ENCODE assay signal across 17 mouse cellular contexts in the genomic region with DNA sequence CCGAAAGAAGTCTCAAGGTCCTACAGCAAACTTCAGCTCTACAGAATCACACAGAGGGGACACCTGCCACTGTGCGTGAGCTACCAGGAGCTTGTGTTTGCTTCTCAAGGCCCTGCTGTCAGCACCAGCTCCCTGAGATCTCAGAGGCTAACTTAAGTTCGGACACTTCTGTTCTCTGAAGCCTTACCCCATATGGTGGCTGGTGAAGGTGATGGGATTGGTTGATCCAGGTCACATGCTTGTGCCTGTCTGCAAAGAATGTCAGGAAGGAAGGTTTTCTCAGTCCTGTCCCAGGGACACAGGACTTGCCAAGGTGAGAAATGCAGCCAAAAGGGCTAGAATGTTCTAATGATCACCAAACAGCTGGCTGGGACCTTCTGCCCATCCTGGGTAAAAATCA.
A peak's percentile ranks its signal among the peaks of the same experiment; 100 is the strongest.
DNase-seq lines count a peak whose midpoint lies in the region; ATAC-seq and TF ChIP-seq lines count a peak whose summit lies in the region.
"Had no signal": no experiment of that assay in that cellular context is flagged by ENCODE, and none has a peak within 500 bp of the region (broad histone marks: within the 10 kb centered on the region; RNA-seq: fewer than 3 reads in every experiment).

No protein-coding gene starts in this region.

- no peaks in the 10 kb centered on the region for H3K9me3 ChIP-seq in heart, embryonic 10.5 days
- no peaks in the 10 kb centered on the region for H3K9me3 ChIP-seq in kidney, postnatal 0 days (replicated peaks; ENCODE audit: low read length)
- H3K9me3 ChIP-seq in MEL (replicated peaks; ENCODE audit: insufficient read depth, low read length) = no peaks in the 10 kb centered on the region
- no peaks in the 10 kb centered on the region for H3K9me3 ChIP-seq in liver, embryonic 13.5 days (replicated peaks)

- peaks cover 59% of the 10 kb centered on the region for H3K4me1 ChIP-seq in heart, embryonic 10.5 days
- no peaks in the 10 kb centered on the region for H3K4me1 ChIP-seq in kidney, postnatal 0 days (replicated peaks; ENCODE audit: insufficient read depth, low read length)
- H3K4me1 ChIP-seq in MEL (ENCODE audit: control insufficient read depth in 1 of 2, insufficient read depth in 2 of 2, low read length in 2 of 2) = peaks cover 20 to 33% of the 10 kb centered on the region in 2 experiments
- H3K4me1 ChIP-seq in liver, embryonic 13.5 days (replicated peaks) = peaks cover 62% of the 10 kb centered on the region

- no peak overlapping the region for H3K4me2 ChIP-seq in kidney, postnatal 0 days (ENCODE audit: low read length)
- no peak overlapping the region for H3K4me2 ChIP-seq in liver, embryonic 13.5 days

- DNase-seq in heart, embryonic 10.5 days (ENCODE audit: low spot score) = no peak
- DNase-seq in heart, postnatal 36 days = no peak
- no peak for DNase-seq in kidney, postnatal 0 days (ENCODE audit: low spot score)
- DNase-seq in kidney, adult 11 months = no peak
- DNase-seq in MEL (ENCODE audit: low read depth, low spot score) = no peak
- DNase-seq in liver, embryonic 13.5 days = no peak
- DNase-seq in right cerebral cortex, postnatal 36 days (ENCODE audit: low spot score in 2 of 2) = no peak
- DNase-seq in frontal cortex, postnatal 36 days (ENCODE audit: low spot score in 2 of 2) = no peak
- DNase-seq: adrenal gland, postnatal 14 days; cerebellum, adult 2 months; kidney, adult 18-20 months; layer of hippocampus, postnatal 36 days; right cerebral cortex, postnatal 14 days; thymus, postnatal 25 days had no signal

- no peak for TF ChIP-seq EP300 in MEL (IDR thresholded peaks at IDR 0.05; ENCODE audit: low read depth in 1 of 2, low read length in 2 of 2)

- no peak overlapping the region for H3K4me3 ChIP-seq in heart, embryonic 10.5 days
- H3K4me3 ChIP-seq in kidney, postnatal 0 days (replicated peaks; ENCODE audit: low read depth, low read length) = no peak overlapping the region
- no peak overlapping the region for H3K4me3 ChIP-seq in MEL (ENCODE audit: control insufficient read depth in 1 of 2, insufficient read depth in 1 of 2, low read depth in 2 of 2, low read length in 2 of 2)
- H3K4me3 ChIP-seq in liver, embryonic 13.5 days (replicated peaks) = no peak overlapping the region

- intact Hi-C loops in heart, postnatal 36 days (cut with DNase I) = no loop called here

- peak overlapping the region; percentile 86 for H3K27ac ChIP-seq in heart, embryonic 10.5 days
- no peak overlapping the region for H3K27ac ChIP-seq in kidney, postnatal 0 days
- no peak overlapping the region for H3K27ac ChIP-seq in MEL (ENCODE audit: control insufficient read depth, low read depth, low read length)
- H3K27ac ChIP-seq in liver, embryonic 13.5 days = peak overlapping the region; percentile 85
- H3K27ac ChIP-seq: hindbrain, postnatal 0 days had no signal

- no peaks in the 10 kb centered on the region for H3K79me2 ChIP-seq in MEL (ENCODE audit: control insufficient read depth, insufficient read depth, low read length, poor library complexity)

- 0 out of 2 replicates have a peak, but pooled peaks have one; percentile 50 for ATAC-seq in kidney, postnatal 0 days (replicated peaks; ENCODE audit: low FRiP score, low read depth)
- ATAC-seq in liver, embryonic 13.5 days (ENCODE audit: low read depth) = no peak
- ATAC-seq: activated CD4-positive, CD25-positive, alpha-beta regulatory T cell, adult 4 months; forebrain, embryonic 16.5 days had no signal

- H3K36me3 ChIP-seq in heart, embryonic 10.5 days = no peaks in the 10 kb centered on the region
- H3K36me3 ChIP-seq in kidney, postnatal 0 days (ENCODE audit: insufficient read depth, low read length) = no peaks in the 10 kb centered on the region
- peaks cover 0 to 26% of the 10 kb centered on the region in 2 experiments; a peak in 2 of 4 replicates for H3K36me3 ChIP-seq in MEL (ENCODE audit: control insufficient read depth in 1 of 2, insufficient read depth in 2 of 2, low read length in 2 of 2)
- H3K36me3 ChIP-seq in liver, embryonic 13.5 days = no peaks in the 10 kb centered on the region

- no peak for TF ChIP-seq RAD21 in MEL (IDR thresholded peaks at IDR 0.05; ENCODE audit: low read depth, low read length)

- H3K9ac ChIP-seq in kidney, postnatal 0 days (ENCODE audit: low read depth, low read length) = no peak overlapping the region
- H3K9ac ChIP-seq in MEL (ENCODE audit: control insufficient read depth, low read depth, low read length, poor library complexity, severe bottlenecking) = no peak overlapping the region
- H3K9ac ChIP-seq in liver, embryonic 13.5 days = peak overlapping the region; percentile 26; the same call in 1 of the 2 replicates

- H3K27me3 ChIP-seq in heart, embryonic 10.5 days (ENCODE audit: insufficient read depth, poor library complexity, severe bottlenecking) = no peaks in the 10 kb centered on the region
- no peaks in the 10 kb centered on the region for H3K27me3 ChIP-seq in kidney, postnatal 0 days (ENCODE audit: insufficient read depth, low read length)
- H3K27me3 ChIP-seq in MEL (ENCODE audit: control insufficient read depth in 1 of 2, insufficient read depth in 2 of 2, low read length in 2 of 2) = no peaks in the 10 kb centered on the region
- no peaks in the 10 kb centered on the region for H3K27me3 ChIP-seq in liver, embryonic 13.5 days

- 64% methylated on average over 3 of the region's 3 CpGs for WGBS in heart, embryonic 10.5 days
- WGBS in kidney, postnatal 0 days = 78% methylated on average over 3 of the region's 3 CpGs
- WGBS in liver, embryonic 13.5 days (ENCODE audit: insufficient replicate concordance) = 78% methylated on average over 3 of the region's 3 CpGs

- no peak for TF ChIP-seq POLR2A in MEL (IDR thresholded peaks at IDR 0.05; ENCODE audit: control insufficient read depth in 1 of 2, insufficient read depth in 1 of 2, low read depth in 1 of 2, low read length in 2 of 2, poor library complexity in 1 of 2)

- TF ChIP-seq CTCF in kidney, postnatal 0 days (IDR thresholded peaks at IDR 0.05; ENCODE audit: low read depth) = no peak
- no peak for TF ChIP-seq CTCF in MEL (IDR thresholded peaks at IDR 0.05 in 2 of 3, conservative IDR thresholded peaks at IDR 0.05 in 1 of 3; ENCODE audit: control insufficient read depth in 1 of 3, insufficient read depth in 1 of 3, low read depth in 2 of 3, low read length in 3 of 3, poor library complexity in 1 of 3, severe bottlenecking in 1 of 3)

TF ChIP-seq in MEL, 35 proteins besides CTCF, POLR2A, EP300 and RAD21:
- peak; percentile 68; the same call in 1 of the 2 replicates for TF ChIP-seq USF1 (IDR thresholded peaks at IDR 0.05; ENCODE audit: low read depth, low read length)
- TF ChIP-seq KAT2A (conservative IDR thresholded peaks at IDR 0.05; ENCODE audit: low read depth, low read length) = no peak
TF ChIP-seq in MEL: peak in this region for 1.

Comparison
In these comparisons a context has a peak if more than half of its experiments do, and no peak if none do; other contexts are left out.
1. H3K27ac ChIP-seq: peak in heart, embryonic 10.5 days (single experiment) and liver, embryonic 13.5 days (single experiment); none in kidney, postnatal 0 days (single experiment) and MEL (single experiment).